Mouse (Mus musculus): ENCODE data around the gene Olfr1395.
"Not testable (repeated sequence)": the region's sequence is repeated elsewhere in the genome, so short reads cannot be mapped to it uniquely, and the experiment has no call there.

GRCm38 (mm10) chr11:49194771-49195170 lies 52.7 kb downstream of the Olfr1395 start:
- not testable (repeated sequence) for TF ChIP-seq CTCF (IDR thresholded peaks at IDR 0.05; ENCODE audit: low read depth, low read length); GATA1 (IDR thresholded peaks at IDR 0.05; ENCODE audit: borderline replicate concordance, low read length)

All from G1E (cell line).